Mouse (Mus musculus) bone marrow, adult 2 months (tissue): Measurements from ENCODE around the gene Paxip1. TPM values are rescaled to one million over a fixed set of nuclear protein-coding genes. Genes with fewer than 3 reads are reported as not detected.

ENCODE experiments used
- H3K27ac ChIP-seq: fragments of 200-500 bp; 2 replicates; pipeline ENCODE4 v1.5.1; 2012; ENCODE audit warnings: low read depth, mild to moderate bottlenecking, control low read depth, inconsistent platforms, low read length; ENCODE audit not compliant: control insufficient read depth, poor library complexity, insufficient read depth
- H3K4me1 ChIP-seq: fragments of 200-500 bp; 2 replicates; pipeline ENCODE4 v1.6.1; 2011; ENCODE audit warnings: low read length; ENCODE audit not compliant: control insufficient read depth, insufficient read depth
- H3K4me3 ChIP-seq: fragments of 200-500 bp; replicated peaks from 2 replicates; pipeline ENCODE3; 2011; ENCODE audit warnings: mild to moderate bottlenecking, low read depth, low read length, control low read depth; ENCODE audit not compliant: control insufficient read depth
- CTCF ChIP-seq: fragments of 200-500 bp; IDR thresholded peaks from 2 replicates; pipeline ENCODE4 v1.5.1; 2011; ENCODE audit warnings: low read length, control low read depth; ENCODE audit not compliant: control insufficient read depth, insufficient read depth
- POLR2A ChIP-seq: fragments of 200-500 bp; IDR thresholded peaks from 2 replicates; pipeline ENCODE4 v1.6.1; 2011; ENCODE audit warnings: low read depth, mild to moderate bottlenecking, control low read depth, low read length, borderline replicate concordance; ENCODE audit not compliant: control insufficient read depth
- WGBS: fragments of 180-500 bp; shearing (Covaris S2); methylation state at CpG from one replicate; pipeline ENCODE4 v1.1.7; 2018; 5-methylcytosine and 5-hydroxymethylcytosine counted together
- polyA plus RNA-seq: library from polyadenylated mRNA; stranded (reverse); fragments of >200 nt; gene quantifications from 2 replicates; pipeline ENCODE4 v1.2.4, GENCODE M21; 2011; ENCODE audit warnings: low replicate concordance; ENCODE audit not compliant: missing spikeins, insufficient read depth, insufficient read length

Paxip1 gene
- polyA plus RNA-seq, result 41.8 and 47.0 TPM in 2 replicates

- Histone ChIP-seq H3K4me3 (peak within 1 kb of the TSS; percentile 74), H3K4me1 (no peaks in the 10 kb centered on the region; the same call in 1 of the 2 replicates), H3K27ac (peak within 1 kb of the TSS; percentile 97)
- TF ChIP-seq CTCF (no peak), POLR2A (peak; percentile 99)
- WGBS, result under 1% methylated on average over 73 of the region's 73 CpGs
Observed at GRCm38 (mm10) chr5:27791303-27792172, at the start of gene Paxip1. Gene Paxip1, minus strand, starts transcription at chr5:27791691.

GRCm38 (mm10) chr5:27838061-27838460, 46.6 kb upstream of the Paxip1 start:
- 50% methylated on average over 4 of the region's 4 CpGs for WGBS
- no peaks in the 10 kb centered on the region for H3K4me1 ChIP-seq
- H3K27ac ChIP-seq, result no peak overlapping the region
- TF ChIP-seq POLR2A (no peak), CTCF (no peak)
- H3K4me3 ChIP-seq, result no peak overlapping the region

GRCm38 (mm10) chr5:27835096-27835495, 43.6 kb upstream of the Paxip1 start:
- 74% methylated on average over 2 of the region's 2 CpGs for WGBS
- H3K4me1 ChIP-seq, result no peaks in the 10 kb centered on the region
- TF ChIP-seq POLR2A (no peak), CTCF (no peak)
- no peak overlapping the region for H3K4me3 ChIP-seq
- H3K27ac ChIP-seq, result no peak overlapping the region

- Histone ChIP-seq H3K4me3 (no peak overlapping the region), H3K27ac (no peak overlapping the region), H3K4me1 (no peaks in the 10 kb centered on the region)
- WGBS, result 49% methylated on average over 7 of the region's 7 CpGs
- TF ChIP-seq POLR2A (no peak), CTCF (no peak)
Observed at GRCm38 (mm10) chr5:27827971-27828370, 36.5 kb upstream of the Paxip1 start.

- WGBS, result 77% methylated on average over 6 of the region's 6 CpGs
- H3K4me1 ChIP-seq, result no peaks in the 10 kb centered on the region
- H3K27ac ChIP-seq, result no peak overlapping the region
- TF ChIP-seq CTCF (no peak), POLR2A (no peak)
- no peak overlapping the region for H3K4me3 ChIP-seq
Observed at GRCm38 (mm10) chr5:27821161-27821560, 29.7 kb upstream of the Paxip1 start.

GRCm38 (mm10) chr5:27818840-27819672, 27.6 kb upstream of the Paxip1 start:
- TF ChIP-seq CTCF (no peak), POLR2A (no peak)
- H3K27ac ChIP-seq, result no peak overlapping the region
- no peaks in the 10 kb centered on the region for H3K4me1 ChIP-seq
- H3K4me3 ChIP-seq, result no peak overlapping the region
- 59% methylated on average over 3 of the region's 3 CpGs for WGBS

GRCm38 (mm10) chr5:27814282-27814681, 22.8 kb upstream of the Paxip1 start:
- TF ChIP-seq CTCF, result no peak
- no peak for TF ChIP-seq POLR2A
- Histone ChIP-seq H3K27ac (no peak overlapping the region), H3K4me1 (no peaks in the 10 kb centered on the region), H3K4me3 (no peak overlapping the region)
- 74% methylated on average over 2 of the region's 2 CpGs for WGBS

- TF ChIP-seq CTCF, result peak; percentile 94
- no peak for TF ChIP-seq POLR2A
- Histone ChIP-seq H3K4me3 (no peak overlapping the region), H3K27ac (no peak overlapping the region), H3K4me1 (no peaks in the 10 kb centered on the region; the same call in 1 of the 2 replicates)
- WGBS, result 7% methylated on average over 1 of the region's 1 CpGs
Observed at GRCm38 (mm10) chr5:27793923-27794322, 2.4 kb upstream of the Paxip1 start.
